Mouse (Mus musculus) CH12.LX (cell line): ENCODE results near the gene Gmpr2.

Experiments used
- CHD1 ChIP-seq: IDR thresholded peaks from 2 replicates; pipeline ENCODE4 v1.6.1; 2012; ENCODE audit warnings: low read depth, low read length, improper control_type of control experiment, inconsistent platforms
- CHD2 ChIP-seq: IDR thresholded peaks from 2 replicates; pipeline ENCODE4 v1.6.1; 2011; ENCODE audit warnings: low read length, improper control_type of control experiment
- CTCF ChIP-seq, 2 experiments: IDR thresholded peaks in 1 of 2; conservative IDR thresholded peaks in 1 of 2; 2 replicates each; pipeline ENCODE4 v1.5.1; 2011 to 2012; ENCODE audit warnings: low read depth in 2 of 2, low read length in 2 of 2, improper control_type of control experiment in 1 of 2, inconsistent platforms in 1 of 2, mild to moderate bottlenecking in 1 of 2, moderate library complexity in 1 of 2
- EP300 ChIP-seq: IDR thresholded peaks from 2 replicates; pipeline ENCODE4 v1.6.1; 2011; ENCODE audit warnings: low read length, improper control_type of control experiment
- MYC ChIP-seq: IDR thresholded peaks from 2 replicates; pipeline ENCODE4 v1.6.1; 2011; ENCODE audit warnings: low read depth, mild to moderate bottlenecking, improper control_type of control experiment, low read length
- POLR2A ChIP-seq: IDR thresholded peaks from 2 replicates; pipeline ENCODE4 v1.6.1; 2011; ENCODE audit warnings: low read depth, mild to moderate bottlenecking, improper control_type of control experiment, low read length
- POLR2AphosphoS2 ChIP-seq: IDR thresholded peaks from 2 replicates; pipeline ENCODE4 v1.6.1; 2011; ENCODE audit warnings: low read depth, low read length, improper control_type of control experiment
- TBP ChIP-seq: conservative IDR thresholded peaks from 2 replicates; pipeline ENCODE4 v1.6.1; 2011; ENCODE audit warnings: low read depth, low read length, improper control_type of control experiment
- UBTF ChIP-seq: IDR thresholded peaks from 2 replicates; pipeline ENCODE4 v1.6.1; 2012; ENCODE audit warnings: low read depth, mild to moderate bottlenecking, inconsistent platforms, low read length, improper control_type of control experiment, moderate library complexity
- USF1 ChIP-seq: IDR thresholded peaks from 2 replicates; pipeline ENCODE4 v1.6.1; 2014; ENCODE audit warnings: low read depth, mild to moderate bottlenecking, inconsistent platforms, low read length, improper control_type of control experiment
- ZC3H11A ChIP-seq: IDR thresholded peaks from 2 replicates; pipeline ENCODE4 v1.6.1; 2012; ENCODE audit warnings: low read depth, mild to moderate bottlenecking, inconsistent platforms, low read length, improper control_type of control experiment

DNA sequence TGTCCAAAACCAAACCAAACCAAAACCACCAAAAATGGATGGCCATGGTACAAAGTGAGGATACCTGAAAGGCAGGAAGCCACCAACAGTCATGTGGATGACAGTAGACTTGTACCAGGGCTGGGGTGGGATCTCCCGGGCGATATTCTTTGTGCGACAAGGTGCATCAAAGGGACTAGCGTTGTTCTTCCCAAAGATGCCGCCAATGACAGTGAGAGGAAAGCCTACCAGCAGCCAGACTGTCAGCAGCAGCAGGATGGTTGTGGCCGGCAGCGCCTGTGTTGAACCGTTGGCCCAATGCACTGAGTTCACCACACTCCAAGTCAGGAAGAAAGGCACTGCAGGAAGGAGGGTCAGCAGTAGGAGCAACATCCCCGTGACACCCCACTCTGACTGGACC, 33.9 kb upstream of the Gmpr2 start, which contains the start of gene Gm49378:
- TF ChIP-seq CTCF (conservative IDR thresholded peaks at IDR 0.05 in 1 of 2, IDR thresholded peaks at IDR 0.05 in 1 of 2; ENCODE audit: low read depth in 2 of 2, low read length in 2 of 2) (no peak), POLR2A (no peak), MYC (no peak), UBTF (no peak), CHD2 (no peak), ZC3H11A (no peak), CHD1 (no peak), TBP (no peak), EP300 (no peak), POLR2AphosphoS2 (no peak), USF1 (no peak)
